Mouse (Mus musculus) embryonic facial prominence, embryonic 11.5 days (tissue): ENCODE measurements around the gene Gtse1. TPM values are rescaled to one million over a fixed set of nuclear protein-coding genes. Genes with fewer than 3 reads are reported as not detected.
A peak's percentile ranks its signal among the peaks of the same experiment; 100 is the strongest.
"Not testable (repeated sequence)": the region's sequence is repeated elsewhere in the genome, so short reads cannot be mapped to it uniquely, and the experiment has no call there.

Experiments
- ATAC-seq: fragments of 200-750 bp; cut with Nextera tagmentation; replicated peaks from 2 replicates; pipeline ENCODE4 v1.8.0; 2017; ENCODE audit warnings: low read depth; ENCODE audit not compliant: insufficient number of reproducible peaks, low FRiP score, low TSS enrichment
- DNase-seq: peaks from one replicate; pipeline ENCODE4 v3.0.0-alpha.2; 2015; ENCODE audit warnings: low spot score
- H3K27ac ChIP-seq: fragments of 300-500 bp; sonication (generic); replicated peaks from 2 replicates; pipeline ENCODE4 v1.5.1; 2014; ENCODE audit warnings: mild to moderate bottlenecking, low read depth, low read length, control low read depth
- H3K27me3 ChIP-seq: fragments of 300-500 bp; sonication (generic); 2 replicates; pipeline ENCODE4 v1.6.1; 2014; ENCODE audit warnings: mild to moderate bottlenecking, low read length, moderate library complexity, mixed read lengths; ENCODE audit not compliant: control insufficient read depth, insufficient read depth
- H3K36me3 ChIP-seq: fragments of 300-500 bp; sonication (generic); replicated peaks from 2 replicates; pipeline ENCODE4 v1.6.1; 2014; ENCODE audit warnings: low read depth, mild to moderate bottlenecking, low read length, moderate library complexity, mixed read lengths; ENCODE audit not compliant: control insufficient read depth, insufficient read depth
- H3K4me1 ChIP-seq: fragments of 300-500 bp; sonication (generic); 2 replicates; pipeline ENCODE4 v1.6.1; 2014; ENCODE audit warnings: low read length, mixed read lengths; ENCODE audit not compliant: control insufficient read depth, insufficient read depth
- H3K4me2 ChIP-seq: fragments of 300-500 bp; sonication (generic); 2 replicates; pipeline ENCODE4 v1.6.1; 2014; ENCODE audit warnings: low read depth, mild to moderate bottlenecking, control low read depth, low read length, moderate library complexity
- H3K4me3 ChIP-seq: fragments of 300-500 bp; sonication (generic); 2 replicates; pipeline ENCODE4 v1.5.1; 2014; ENCODE audit warnings: low read depth, low read length, control low read depth
- H3K9ac ChIP-seq: fragments of 300-500 bp; sonication (generic); replicated peaks from 2 replicates; pipeline ENCODE4 v1.6.1; 2014; ENCODE audit warnings: mild to moderate bottlenecking, control low read depth, low read length
- H3K9me3 ChIP-seq: fragments of 300-500 bp; sonication (generic); replicated peaks from 2 replicates; pipeline ENCODE4 v1.6.1; 2016; ENCODE audit warnings: mild to moderate bottlenecking, low read length, inconsistent platforms, mixed read lengths; ENCODE audit not compliant: control insufficient read depth
- WGBS: fragments of 180-500 bp; shearing (Covaris S2); extraction: QIAGEN DNeasy Blood & Tissue Kit; methylation state at CpG from one replicate; pipeline ENCODE4 v1.1.7; 2014; 5-methylcytosine and 5-hydroxymethylcytosine counted together
- polyA plus RNA-seq: library from polyadenylated mRNA; unstranded; fragments of >200 nt; fragmentation: Nextera tagmentation; extraction: Ambion mirVana; gene quantifications from 2 replicates; pipeline ENCODE4 v1.2.1, GENCODE M21; 2014

Gene Gtse1
- polyA plus RNA-seq, 1 experiment from 2014 or later = 35.7 TPM

GRCm38 (mm10) chr15:85841796-85842360 is 17.7 kb upstream of the Gtse1 start:
- H3K9ac ChIP-seq = no peak overlapping the region
- ATAC-seq = no peak
- no peaks in the 10 kb centered on the region for H3K36me3 ChIP-seq
- no peak overlapping the region for H3K4me2 ChIP-seq
- H3K27ac ChIP-seq = no peak overlapping the region
- no peak for DNase-seq
- H3K4me3 ChIP-seq = no peak overlapping the region
- H3K27me3 ChIP-seq = no peaks in the 10 kb centered on the region
- H3K4me1 ChIP-seq = no peaks in the 10 kb centered on the region
- WGBS = 76% methylated on average over 5 of the region's 5 CpGs
- H3K9me3 ChIP-seq = no peaks in the 10 kb centered on the region

- no peak overlapping the region for H3K4me3 ChIP-seq
- no peak overlapping the region for H3K4me2 ChIP-seq
- ATAC-seq (no peak), DNase-seq (no peak)
- H3K36me3 ChIP-seq = no peaks in the 10 kb centered on the region
- H3K27ac ChIP-seq = no peak overlapping the region
- H3K4me1 ChIP-seq = no peaks in the 10 kb centered on the region
- no peaks in the 10 kb centered on the region for H3K27me3 ChIP-seq
- no peaks in the 10 kb centered on the region for H3K9me3 ChIP-seq
- H3K9ac ChIP-seq = no peak overlapping the region
Observed at GRCm38 (mm10) chr15:85845071-85845470, 14.5 kb upstream of the Gtse1 start.

- Histone ChIP-seq H3K9me3 (no peaks in the 10 kb centered on the region), H3K36me3 (no peaks in the 10 kb centered on the region), H3K27me3 (no peaks in the 10 kb centered on the region), H3K4me3 (no peak overlapping the region), H3K9ac (no peak overlapping the region), H3K27ac (no peak overlapping the region), H3K4me1 (no peaks in the 10 kb centered on the region), H3K4me2 (no peak overlapping the region)
- ATAC-seq (no peak), DNase-seq (no peak)
- WGBS = 83% methylated on average over 12 of the region's 12 CpGs
Observed at GRCm38 (mm10) chr15:85851656-85852392, 7.7 kb upstream of the Gtse1 start.

DNA sequence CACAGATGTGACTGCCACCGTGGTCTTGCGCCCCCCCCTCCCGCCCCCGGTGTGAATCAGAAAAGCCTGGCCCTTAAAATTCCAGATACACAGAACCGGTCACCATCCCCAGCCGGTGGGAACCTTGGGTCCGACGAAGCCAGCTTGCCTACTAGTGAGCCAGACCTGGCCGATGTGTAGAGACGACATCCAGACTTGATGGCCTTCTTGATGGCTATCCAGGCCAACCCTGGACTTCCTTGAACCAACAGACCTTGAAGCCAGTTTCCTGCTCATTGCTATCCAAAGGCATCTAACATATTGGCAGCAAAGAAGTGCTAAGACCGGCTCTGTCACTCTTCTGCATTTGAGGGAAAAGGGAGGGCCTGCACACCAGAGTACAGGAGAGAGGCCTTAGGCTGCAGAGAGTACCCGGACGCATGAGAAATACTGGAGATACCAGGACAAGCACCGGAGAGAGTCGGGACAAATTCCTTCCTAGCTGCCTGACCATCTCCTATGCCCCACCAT is 510 bp upstream of the Gtse1 start:
- ATAC-seq (peak; percentile 1; the same call in 1 of the 2 replicates), DNase-seq (no peak)
- Histone ChIP-seq H3K4me1 (peaks cover 2% of the 10 kb centered on the region), H3K9me3 (no peaks in the 10 kb centered on the region), H3K9ac (peak overlapping the region; percentile 55), H3K4me2 (peak overlapping the region; percentile 46), H3K36me3 (no peaks in the 10 kb centered on the region; the same call in none of the 2 replicates), H3K27me3 (no peaks in the 10 kb centered on the region), H3K27ac (no peak overlapping the region), H3K4me3 (peak overlapping the region; percentile 80)
- WGBS = 9% methylated on average over 15 of the region's 15 CpGs

- ATAC-seq, H3K9me3 ChIP-seq, H3K27me3 ChIP-seq, H3K4me2 ChIP-seq, H3K27ac ChIP-seq, H3K4me3 ChIP-seq, H3K9ac ChIP-seq, H3K36me3 ChIP-seq, H3K4me1 ChIP-seq, DNase-seq: not testable (repeated sequence)
- WGBS = 95% methylated on average over 7 of the region's 7 CpGs
Observed at GRCm38 (mm10) chr15:85865913-85866312, 6.4 kb downstream of the Gtse1 start.

GRCm38 (mm10) chr15:85867696-85868095 is 8.2 kb downstream of the Gtse1 start:
- H3K4me2 ChIP-seq = no peak overlapping the region
- H3K36me3 ChIP-seq = peaks cover 6% of the 10 kb centered on the region
- ATAC-seq (no peak), DNase-seq (peak; percentile 74)
- WGBS = 63% methylated on average over 6 of the region's 6 CpGs
- no peaks in the 10 kb centered on the region for H3K27me3 ChIP-seq
- H3K4me3 ChIP-seq = no peak overlapping the region
- H3K9ac ChIP-seq = no peak overlapping the region
- H3K9me3 ChIP-seq = no peaks in the 10 kb centered on the region
- no peak overlapping the region for H3K27ac ChIP-seq
- H3K4me1 ChIP-seq = no peaks in the 10 kb centered on the region

GRCm38 (mm10) chr15:85877336-85877735 is 17.8 kb downstream of the Gtse1 start:
- 96% methylated on average over 7 of the region's 7 CpGs for WGBS
- DNase-seq (no peak), ATAC-seq (no peak)
- no peak overlapping the region for H3K27ac ChIP-seq
- H3K4me2 ChIP-seq = no peak overlapping the region
- no peak overlapping the region for H3K4me3 ChIP-seq
- peaks cover 1% of the 10 kb centered on the region for H3K36me3 ChIP-seq
- no peaks in the 10 kb centered on the region for H3K27me3 ChIP-seq
- no peak overlapping the region for H3K9ac ChIP-seq
- H3K9me3 ChIP-seq = no peaks in the 10 kb centered on the region
- peaks cover 2% of the 10 kb centered on the region; the same call in 1 of the 2 replicates for H3K4me1 ChIP-seq

- Histone ChIP-seq H3K9ac (peak within 1 kb of the TSS; percentile 90), H3K36me3 (no peaks in the 10 kb centered on the region; the same call in 1 of the 2 replicates), H3K4me2 (peak within 1 kb of the TSS; percentile 89), H3K4me1 (peaks cover 2% of the 10 kb centered on the region; the same call in 1 of the 2 replicates), H3K27me3 (no peaks in the 10 kb centered on the region), H3K9me3 (no peaks in the 10 kb centered on the region), H3K27ac (peak within 1 kb of the TSS; percentile 28; the same call in 1 of the 2 replicates), H3K4me3 (peak within 1 kb of the TSS; percentile 72)
- ATAC-seq (peak; percentile 91), DNase-seq (peak; percentile 95)
- WGBS = under 1% methylated on average over 41 of the region's 50 CpGs
Observed at GRCm38 (mm10) chr15:85878848-85879497, 19.4 kb downstream of the Gtse1 start, which contains the start of gene Trmu. Gene Trmu (plus strand): TSS chr15:85879312.
